Mouse (Mus musculus): ENCODE data around the gene Cox7c.

Gene Cox7c

DNA sequence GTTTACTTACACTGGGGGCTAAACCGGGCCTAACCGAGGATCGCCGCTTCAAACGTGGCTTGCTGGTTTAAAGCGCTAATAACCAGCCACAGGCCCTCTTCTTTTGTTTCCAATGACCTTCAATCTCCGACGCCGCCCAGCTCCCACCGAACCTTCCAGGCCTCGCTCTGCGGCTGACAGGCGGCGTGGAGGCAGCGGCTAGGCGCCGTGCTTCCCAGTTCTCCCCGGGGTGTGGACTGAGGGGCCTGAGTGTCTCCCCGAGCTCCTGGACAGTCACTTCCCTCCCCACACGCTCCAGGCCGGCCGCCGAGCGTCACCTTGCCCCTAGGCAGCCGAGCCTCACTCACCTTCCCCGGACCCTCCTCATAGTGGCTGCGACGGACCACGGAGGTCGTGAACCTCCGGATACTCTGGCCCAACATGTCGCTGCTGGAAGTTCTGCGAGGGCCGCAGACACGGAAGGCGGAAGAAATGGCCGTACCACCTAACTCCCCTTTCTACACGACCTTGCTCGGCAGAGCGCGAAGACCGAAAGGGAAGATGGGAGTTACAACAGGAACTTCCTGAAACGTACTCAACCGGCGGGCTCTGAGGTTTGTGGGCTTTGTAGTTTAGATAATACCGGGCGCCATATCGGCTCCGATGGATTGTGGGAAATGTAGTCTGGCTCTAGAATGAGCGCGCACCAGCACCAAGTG, at the start of gene Cox7c:
TSS of gene Cox7c (minus strand) at position 651 of the 698 bp plus-strand sequence.
- peak; percentile 96 for DNase-seq

DNA sequence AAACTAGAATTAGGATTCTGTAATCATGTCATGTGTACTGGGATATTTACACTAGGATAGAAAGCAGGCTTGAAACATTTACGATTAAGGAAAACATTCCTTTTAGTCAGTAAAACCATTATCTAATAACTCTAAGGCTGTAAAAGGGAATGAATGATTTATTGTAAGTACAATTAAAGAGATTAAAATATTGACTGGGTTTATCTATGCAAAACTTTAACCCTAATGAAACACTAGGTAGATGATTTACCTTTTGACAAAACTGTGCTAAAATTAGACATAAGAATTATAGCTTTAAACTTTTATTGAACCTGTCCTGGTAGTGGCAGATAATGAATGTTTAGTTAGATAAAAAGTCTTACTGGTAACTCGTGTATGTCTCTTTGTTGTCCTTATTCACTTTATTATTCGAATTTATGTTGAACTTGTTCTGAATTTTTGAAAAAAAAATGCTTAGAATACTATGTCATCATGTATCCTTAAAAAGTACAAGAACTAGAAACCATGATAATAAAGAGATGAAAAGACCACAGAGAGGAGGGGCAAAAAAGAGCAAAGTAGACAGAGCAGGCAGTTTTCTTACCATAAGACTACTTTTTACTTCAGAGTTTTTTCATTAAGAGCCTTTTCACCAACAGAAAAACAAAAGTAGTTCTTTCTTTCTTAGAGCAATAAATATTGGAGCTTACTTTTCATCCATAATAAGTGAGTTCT, 21.5 kb upstream of the Cox7c start:
- DNase-seq, result no peak

DNA sequence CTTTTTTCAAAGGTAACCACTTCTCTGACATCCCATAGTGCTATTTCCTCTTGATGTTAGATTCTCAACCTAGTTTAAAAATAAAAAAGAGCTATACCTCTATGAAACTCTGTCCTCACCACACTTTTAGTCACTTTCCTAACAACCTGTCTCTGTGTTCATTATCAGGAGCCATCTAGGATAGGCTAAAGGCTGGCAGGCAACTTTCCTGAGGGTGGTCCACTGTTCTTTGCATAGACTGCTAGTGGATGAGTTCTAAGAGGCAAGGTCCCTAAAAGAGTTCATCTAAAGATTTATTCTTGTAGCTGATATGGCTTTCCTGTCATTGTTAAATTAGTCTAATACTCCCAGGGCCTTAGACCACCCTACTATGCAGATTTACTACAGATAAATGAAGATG, 20.8 kb upstream of the Cox7c start:
- DNase-seq, result no peak

DNA sequence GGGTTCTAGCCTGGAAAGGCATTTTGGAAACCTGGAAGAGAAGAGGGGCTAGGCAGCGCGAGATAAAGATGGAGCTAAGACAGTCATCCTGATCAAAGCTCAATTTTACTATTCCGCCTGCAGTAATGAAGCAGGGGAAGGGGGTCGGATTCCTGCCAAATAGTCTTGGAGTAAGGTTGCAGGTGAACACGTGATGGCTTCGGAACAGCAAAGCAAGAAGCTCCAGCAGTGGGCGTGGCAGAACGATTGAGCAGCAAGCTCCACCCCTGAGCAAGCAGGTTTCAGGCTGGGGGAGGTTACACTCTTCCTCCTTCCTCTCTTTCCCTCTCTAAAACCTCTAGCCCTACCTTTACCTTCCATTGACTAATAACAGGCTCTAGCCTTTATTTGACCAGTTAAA, 7.4 kb upstream of the Cox7c start:
- peak; percentile 3 for DNase-seq

DNA sequence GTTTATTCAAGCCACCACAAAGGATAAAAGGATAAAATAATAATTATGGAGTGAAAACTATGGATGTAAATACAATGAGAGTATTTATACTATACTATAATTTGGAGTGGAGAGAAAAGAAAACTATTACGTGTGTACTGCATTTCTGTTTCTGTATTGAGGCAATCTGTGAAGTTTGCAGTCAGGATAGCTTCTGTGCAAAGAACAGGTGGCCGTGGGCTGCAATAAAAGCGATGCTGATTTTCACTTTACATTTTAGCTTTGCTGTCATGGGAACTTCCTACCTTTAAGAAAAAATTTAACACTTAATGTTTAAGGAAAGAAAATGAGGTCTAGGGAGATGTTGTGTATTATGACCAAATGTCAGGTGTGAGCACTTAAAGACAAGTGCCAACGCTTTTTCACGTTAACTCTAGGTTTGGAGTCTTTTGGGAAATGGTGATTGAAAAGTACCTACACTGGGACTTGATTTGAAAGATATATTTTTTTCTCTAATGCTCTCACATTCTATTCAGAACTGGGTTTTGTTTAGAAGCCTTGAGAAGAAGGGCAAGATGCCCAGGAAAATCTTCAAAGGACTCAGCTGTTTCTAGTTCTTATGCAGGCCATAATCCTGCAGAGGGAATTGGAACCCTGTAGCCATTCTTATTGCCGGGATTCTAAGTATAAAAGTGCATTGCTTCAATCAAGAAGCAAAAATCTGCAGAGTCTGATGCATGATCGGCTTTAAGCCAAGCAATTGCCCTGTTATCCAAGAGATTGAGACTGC, 41.6 kb downstream of the Cox7c start:
- DNase-seq, result no peak

All from lung, postnatal 36 days (tissue).